Mouse (Mus musculus) lung, embryonic 14.5 days (tissue): ENCODE data around the gene Pax6. TPM values are rescaled to one million over a fixed set of nuclear protein-coding genes. Genes with fewer than 3 reads are reported as not detected.

Experiments used
- ATAC-seq: fragments of 200-750 bp; cut with Nextera tagmentation; 2 replicates; pipeline ENCODE4 v1.8.0; 2017; ENCODE audit warnings: mild to moderate bottlenecking, moderate TSS enrichment, moderate library complexity; ENCODE audit not compliant: insufficient read depth
- DNase-seq: peaks from one replicate; pipeline ENCODE4 v3.0.0-alpha.2; 2015
- H3K27ac ChIP-seq: fragments of 300-500 bp; sonication (generic); 2 replicates; pipeline ENCODE4 v1.5.1; 2014; ENCODE audit warnings: low read depth, mild to moderate bottlenecking, moderate library complexity
- H3K27me3 ChIP-seq: fragments of 300-500 bp; sonication (generic); 2 replicates; pipeline ENCODE4 v1.6.1; 2014; ENCODE audit warnings: low read length, control low read depth; ENCODE audit not compliant: insufficient read depth
- H3K36me3 ChIP-seq: fragments of 300-500 bp; sonication (generic); 2 replicates; pipeline ENCODE4 v1.6.1; 2014; ENCODE audit warnings: control low read depth; ENCODE audit not compliant: insufficient read depth
- H3K4me1 ChIP-seq: fragments of 300-500 bp; sonication (generic); 2 replicates; pipeline ENCODE4 v1.6.1; 2014; ENCODE audit warnings: antibody characterized with exemption, control low read depth; ENCODE audit not compliant: insufficient read depth
- H3K4me2 ChIP-seq: fragments of 300-500 bp; sonication (generic); 2 replicates; pipeline ENCODE4 v1.6.1; 2014; ENCODE audit warnings: mild to moderate bottlenecking
- H3K4me3 ChIP-seq: fragments of 300-500 bp; sonication (generic); 2 replicates; pipeline ENCODE4 v1.5.1; 2014; ENCODE audit warnings: low read depth, low read length
- H3K9ac ChIP-seq: fragments of 300-500 bp; sonication (generic); 2 replicates; pipeline ENCODE4 v1.6.1; 2014
- H3K9me3 ChIP-seq: fragments of 300-500 bp; sonication (generic); 2 replicates; pipeline ENCODE4 v1.6.1; 2016; ENCODE audit warnings: low read depth, low read length, control low read depth
- CTCF ChIP-seq: IDR thresholded peaks from 2 replicates; pipeline ENCODE4 v1.5.1; 2016; ENCODE audit warnings: antibody characterized with exemption, low read depth
- WGBS: fragments of 180-500 bp; shearing (Covaris S2); extraction: QIAGEN DNeasy Blood & Tissue Kit; methylation state at CpG from one replicate; pipeline ENCODE4 v1.1.7; 2014; 5-methylcytosine and 5-hydroxymethylcytosine counted together
- polyA plus RNA-seq: library from polyadenylated mRNA; unstranded; fragments of >200 nt; fragmentation: Nextera tagmentation; extraction: Ambion mirVana; gene quantifications from 2 replicates; pipeline ENCODE4 v1.2.1, GENCODE M21; 2014

Gene Pax6
- polyA plus RNA-seq, 1 experiment from 2014 or later, result not detected

- H3K9me3 ChIP-seq, result no peaks in the 10 kb centered on the region
- no peak overlapping the region for H3K4me3 ChIP-seq
- no peak overlapping the region for H3K9ac ChIP-seq
- no peak for DNase-seq
- no peak for TF ChIP-seq CTCF
- H3K4me2 ChIP-seq, result no peak overlapping the region
- peaks cover 88% of the 10 kb centered on the region for H3K27me3 ChIP-seq
- no peaks in the 10 kb centered on the region for H3K4me1 ChIP-seq
- no peak for ATAC-seq
- WGBS, result 4% methylated on average over 28 of the region's 28 CpGs
- H3K36me3 ChIP-seq, result no peaks in the 10 kb centered on the region
- no peak overlapping the region for H3K27ac ChIP-seq
Measured at GRCm38 (mm10) chr2:105689771-105690639, 21.3 kb downstream of the Pax6 start.

DNA sequence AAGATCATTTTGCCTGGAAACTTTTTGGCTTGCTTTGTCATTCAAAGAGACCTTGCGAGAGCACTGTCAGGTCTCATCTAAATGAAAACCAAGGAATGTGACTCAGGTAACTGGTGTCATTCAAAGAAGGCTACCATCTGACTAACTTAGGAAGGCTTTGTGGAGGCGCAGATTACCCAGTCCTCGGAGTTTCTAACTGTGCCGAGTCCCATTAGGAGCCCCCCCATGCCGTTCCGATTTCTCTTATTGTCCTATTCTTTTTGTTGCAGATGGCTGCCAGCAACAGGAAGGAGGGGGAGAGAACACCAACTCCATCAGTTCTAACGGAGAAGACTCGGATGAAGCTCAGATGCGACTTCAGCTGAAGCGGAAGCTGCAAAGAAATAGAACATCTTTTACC lies 22.6 kb downstream of the Pax6 start:
- Histone ChIP-seq H3K27ac (no peak overlapping the region), H3K9ac (no peak overlapping the region), H3K4me2 (no peak overlapping the region), H3K9me3 (no peaks in the 10 kb centered on the region), H3K4me3 (no peak overlapping the region), H3K36me3 (no peaks in the 10 kb centered on the region), H3K4me1 (no peaks in the 10 kb centered on the region), H3K27me3 (peaks cover 75% of the 10 kb centered on the region)
- WGBS, result 10% methylated on average over 10 of the region's 10 CpGs
- no peak for TF ChIP-seq CTCF
- no peak for DNase-seq
- ATAC-seq, result no peak

DNA sequence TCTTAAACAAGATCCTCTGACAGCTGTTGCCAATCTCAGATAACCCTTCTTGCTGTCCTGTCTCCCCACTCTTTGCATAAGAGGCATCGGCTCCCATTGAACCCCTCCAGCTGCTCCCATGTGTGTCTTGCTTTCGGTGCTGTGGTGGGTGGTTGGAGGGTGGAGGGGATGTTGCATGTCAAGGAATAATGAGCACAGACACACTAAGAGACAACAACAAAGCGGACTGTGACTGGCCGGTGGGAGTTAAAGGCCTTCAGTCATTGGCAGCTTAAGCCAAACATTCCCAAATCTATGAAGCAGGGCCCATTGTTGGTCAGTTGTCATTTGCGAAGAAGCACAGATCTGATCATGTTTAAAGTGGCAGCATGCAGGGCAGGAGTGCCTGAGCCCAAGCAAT lies 29.0 kb downstream of the Pax6 start:
- Histone ChIP-seq H3K4me2 (no peak overlapping the region), H3K9ac (no peak overlapping the region), H3K9me3 (no peaks in the 10 kb centered on the region), H3K27ac (no peak overlapping the region), H3K4me3 (no peak overlapping the region), H3K27me3 (peaks cover 11% of the 10 kb centered on the region), H3K36me3 (no peaks in the 10 kb centered on the region), H3K4me1 (no peaks in the 10 kb centered on the region)
- WGBS, result 64% methylated on average over 5 of the region's 5 CpGs
- ATAC-seq (no peak), DNase-seq (no peak)
- no peak for TF ChIP-seq CTCF

DNA sequence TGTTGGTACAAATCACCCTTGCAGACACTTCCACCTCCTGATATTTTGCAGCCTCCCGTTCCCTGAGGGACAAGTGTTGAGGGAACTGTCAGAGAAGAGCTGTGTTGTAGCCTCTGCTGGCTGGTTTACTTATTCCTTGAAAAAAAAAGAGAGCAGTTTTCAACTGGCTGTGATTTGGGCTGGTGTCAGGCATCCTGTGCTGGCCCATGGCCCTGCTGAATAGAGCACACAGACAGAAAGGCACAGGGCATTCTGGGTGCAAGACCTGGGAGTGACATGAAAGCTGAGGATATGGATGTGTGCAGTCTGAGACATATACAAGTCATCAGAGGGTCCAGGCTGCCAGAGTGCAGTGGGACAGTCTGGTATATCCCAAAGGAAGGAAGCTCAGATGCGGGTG lies 29.9 kb downstream of the Pax6 start:
- H3K4me1 ChIP-seq, result no peaks in the 10 kb centered on the region
- H3K4me2 ChIP-seq, result no peak overlapping the region
- 68% methylated on average over 2 of the region's 2 CpGs for WGBS
- H3K9me3 ChIP-seq, result no peaks in the 10 kb centered on the region
- H3K4me3 ChIP-seq, result no peak overlapping the region
- no peak for TF ChIP-seq CTCF
- no peak overlapping the region for H3K27ac ChIP-seq
- H3K27me3 ChIP-seq, result peaks cover 2% of the 10 kb centered on the region; the same call in 1 of the 2 replicates
- DNase-seq, result no peak
- H3K9ac ChIP-seq, result no peak overlapping the region
- no peaks in the 10 kb centered on the region for H3K36me3 ChIP-seq
- no peak for ATAC-seq

- TF ChIP-seq CTCF, result no peak
- ATAC-seq, result no peak
- Histone ChIP-seq H3K4me1 (no peaks in the 10 kb centered on the region), H3K27ac (no peak overlapping the region), H3K4me2 (no peak overlapping the region), H3K4me3 (no peak overlapping the region), H3K36me3 (no peaks in the 10 kb centered on the region), H3K9me3 (no peaks in the 10 kb centered on the region), H3K27me3 (no peaks in the 10 kb centered on the region), H3K9ac (no peak overlapping the region)
- no peak for DNase-seq
- WGBS, result 39% methylated on average over 4 of the region's 4 CpGs
Measured at GRCm38 (mm10) chr2:105701781-105702180, 33.1 kb downstream of the Pax6 start.

DNA sequence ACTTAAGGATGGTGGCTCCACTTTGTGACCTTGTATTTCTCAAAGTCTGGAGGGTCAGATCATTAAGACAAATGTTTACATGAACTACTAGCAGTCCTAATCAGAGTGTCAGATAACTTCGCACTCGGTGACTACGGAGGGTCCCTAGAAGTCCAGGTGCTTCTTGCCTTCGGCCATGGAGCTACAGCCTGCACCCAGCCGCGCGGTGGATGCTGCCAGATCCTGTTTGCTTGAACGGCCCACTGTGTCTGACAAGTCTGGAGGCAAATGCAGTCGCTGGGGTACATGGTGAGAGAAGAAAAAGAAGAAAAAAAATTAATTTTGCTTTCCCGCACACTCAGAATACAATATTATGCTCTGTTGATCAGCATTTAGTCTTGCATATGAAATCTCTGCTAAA lies 33.9 kb downstream of the Pax6 start:
- Histone ChIP-seq H3K4me2 (no peak overlapping the region), H3K4me3 (no peak overlapping the region), H3K27me3 (no peaks in the 10 kb centered on the region), H3K9me3 (no peaks in the 10 kb centered on the region), H3K9ac (no peak overlapping the region), H3K36me3 (no peaks in the 10 kb centered on the region), H3K4me1 (no peaks in the 10 kb centered on the region), H3K27ac (no peak overlapping the region)
- DNase-seq (no peak), ATAC-seq (no peak)
- 45% methylated on average over 10 of the region's 10 CpGs for WGBS
- TF ChIP-seq CTCF, result no peak

GRCm38 (mm10) chr2:105705320-105705719 lies 36.6 kb downstream of the Pax6 start:
- no peak overlapping the region for H3K9ac ChIP-seq
- WGBS, result 39% methylated on average over 2 of the region's 2 CpGs
- ATAC-seq, result peak; percentile 60; the same call in 1 of the 2 replicates
- no peak overlapping the region for H3K27ac ChIP-seq
- no peaks in the 10 kb centered on the region for H3K9me3 ChIP-seq
- no peaks in the 10 kb centered on the region for H3K4me1 ChIP-seq
- H3K36me3 ChIP-seq, result no peaks in the 10 kb centered on the region
- peak; percentile 67 for DNase-seq
- TF ChIP-seq CTCF, result no peak
- H3K27me3 ChIP-seq, result no peaks in the 10 kb centered on the region
- H3K4me2 ChIP-seq, result no peak overlapping the region
- H3K4me3 ChIP-seq, result no peak overlapping the region
